Mouse (Mus musculus) midbrain, postnatal 0 days (tissue): Measurements from ENCODE around the gene Birc2. TPM values are rescaled to one million over a fixed set of nuclear protein-coding genes. Genes with fewer than 3 reads are reported as not detected.

ENCODE experiments used
- ATAC-seq: fragments of 200-750 bp; cut with Nextera tagmentation; 2 replicates; pipeline ENCODE4 v1.8.0; 2017; ENCODE audit warnings: moderate number of reproducible peaks, mild to moderate bottlenecking, moderate TSS enrichment, moderate library complexity; ENCODE audit not compliant: low FRiP score
- DNase-seq: peaks from one replicate; pipeline ENCODE4 v3.0.0-alpha.2; 2015; ENCODE audit warnings: low spot score
- H3K27ac ChIP-seq: fragments of 300-500 bp; sonication (generic); 2 replicates; pipeline ENCODE4 v1.5.1; 2014; ENCODE audit warnings: low read depth, mild to moderate bottlenecking, low read length, mixed read lengths
- H3K27me3 ChIP-seq: fragments of 300-500 bp; sonication (generic); 2 replicates; pipeline ENCODE4 v1.6.1; 2014; ENCODE audit warnings: low read length, control low read depth, mixed read lengths; ENCODE audit not compliant: insufficient read depth
- H3K36me3 ChIP-seq: fragments of 300-500 bp; sonication (generic); 2 replicates; pipeline ENCODE4 v1.6.1; 2014; ENCODE audit warnings: low read length, control low read depth, mixed read lengths; ENCODE audit not compliant: insufficient read depth
- H3K4me1 ChIP-seq: fragments of 300-500 bp; sonication (generic); 2 replicates; pipeline ENCODE4 v1.6.1; 2014; ENCODE audit warnings: mild to moderate bottlenecking, control low read depth, antibody characterized with exemption, low read length, mixed read lengths; ENCODE audit not compliant: insufficient read depth
- H3K4me2 ChIP-seq: fragments of 300-500 bp; sonication (generic); 2 replicates; pipeline ENCODE4 v1.6.1; 2014; ENCODE audit warnings: low read depth, mild to moderate bottlenecking, low read length, mixed read lengths; ENCODE audit not compliant: poor library complexity, severe bottlenecking
- H3K4me3 ChIP-seq: fragments of 300-500 bp; sonication (generic); 2 replicates; pipeline ENCODE4 v1.5.1; 2014; ENCODE audit warnings: low read depth, mild to moderate bottlenecking, low read length, moderate library complexity
- H3K9ac ChIP-seq: fragments of 300-500 bp; sonication (generic); replicated peaks from 2 replicates; pipeline ENCODE4 v1.6.1; 2014; ENCODE audit warnings: mild to moderate bottlenecking, low read length, moderate library complexity, mixed read lengths; ENCODE audit not compliant: poor library complexity, severe bottlenecking
- H3K9me3 ChIP-seq: fragments of 300-500 bp; sonication (generic); 2 replicates; pipeline ENCODE4 v1.6.1; 2016; ENCODE audit warnings: low read length, control low read depth
- CTCF ChIP-seq: IDR thresholded peaks from 2 replicates; pipeline ENCODE4 v1.5.1; 2016; ENCODE audit warnings: antibody characterized with exemption, mild to moderate bottlenecking
- WGBS: fragments of 180-500 bp; shearing (Covaris S2); extraction: QIAGEN DNeasy Blood & Tissue Kit; methylation state at CpG from one replicate; pipeline ENCODE4 v1.1.7; 2014; 5-methylcytosine and 5-hydroxymethylcytosine counted together
- polyA plus RNA-seq: library from polyadenylated mRNA; unstranded; fragments of >200 nt; fragmentation: Nextera tagmentation; extraction: Ambion mirVana; gene quantifications from 2 replicates; pipeline ENCODE4 v1.2.1, GENCODE M21; 2015
- total RNA-seq: library from RNA; depleted of rRNA; stranded (reverse); fragments of >200 nt; gene quantifications from 2 replicates; pipeline ENCODE4 v1.2.3, GENCODE M21; 2014

The Birc2 gene
- total and polyA plus RNA-seq, 2 experiments from 2014 or later, result 28.0 to 37.7 TPM

GRCm38 (mm10) chr9:7836331-7836730, 533 bp downstream of the Birc2 start:
- peak overlapping the region; percentile 57 for H3K4me2 ChIP-seq
- ATAC-seq (peak; percentile 48), DNase-seq (peak; percentile 66)
- peak overlapping the region; percentile 80 for H3K4me3 ChIP-seq
- H3K27ac ChIP-seq, result peak overlapping the region; percentile 97
- 0 out of 2 replicates have a peak, but pooled peaks have one; percentile 6 for TF ChIP-seq CTCF
- H3K27me3 ChIP-seq, result no peaks in the 10 kb centered on the region
- H3K9me3 ChIP-seq, result no peaks in the 10 kb centered on the region
- 0 out of 2 replicates have a peak, but pooled peaks cover 2% of the 10 kb centered on the region for H3K4me1 ChIP-seq
- no peaks in the 10 kb centered on the region for H3K36me3 ChIP-seq
- peak overlapping the region; percentile 82 for H3K9ac ChIP-seq
- under 1% methylated on average over 16 of the region's 16 CpGs for WGBS

- DNase-seq (no peak), ATAC-seq (no peak)
- Histone ChIP-seq H3K27me3 (no peaks in the 10 kb centered on the region), H3K27ac (no peak overlapping the region), H3K9ac (no peak overlapping the region), H3K9me3 (no peaks in the 10 kb centered on the region), H3K4me1 (0 out of 2 replicates have a peak, but pooled peaks cover 2% of the 10 kb centered on the region), H3K4me3 (no peak overlapping the region), H3K36me3 (no peaks in the 10 kb centered on the region), H3K4me2 (no peak overlapping the region)
- no peak for TF ChIP-seq CTCF
- WGBS, result 88% methylated on average over 1 of the region's 1 CpGs
Measured at GRCm38 (mm10) chr9:7835302-7835701, 1.6 kb downstream of the Birc2 start.

GRCm38 (mm10) chr9:7833421-7833820, 3.4 kb downstream of the Birc2 start:
- no peaks in the 10 kb centered on the region for H3K9me3 ChIP-seq
- no peak overlapping the region for H3K4me3 ChIP-seq
- WGBS, result 88% methylated on average over 6 of the region's 6 CpGs
- TF ChIP-seq CTCF, result no peak; the same call in 1 of the 2 replicates
- H3K9ac ChIP-seq, result no peak overlapping the region
- no peak for DNase-seq
- H3K36me3 ChIP-seq, result no peaks in the 10 kb centered on the region
- H3K4me2 ChIP-seq, result no peak overlapping the region
- H3K4me1 ChIP-seq, result 0 out of 2 replicates have a peak, but pooled peaks cover 2% of the 10 kb centered on the region
- ATAC-seq, result no peak
- no peak overlapping the region for H3K27ac ChIP-seq
- H3K27me3 ChIP-seq, result no peaks in the 10 kb centered on the region

- no peaks in the 10 kb centered on the region for H3K9me3 ChIP-seq
- H3K36me3 ChIP-seq, result no peaks in the 10 kb centered on the region
- ATAC-seq (no peak), DNase-seq (no peak)
- H3K4me3 ChIP-seq, result no peak overlapping the region
- H3K4me1 ChIP-seq, result no peaks in the 10 kb centered on the region
- no peak overlapping the region for H3K27ac ChIP-seq
- no peak overlapping the region for H3K4me2 ChIP-seq
- WGBS, result 78% methylated on average over 9 of the region's 9 CpGs
- H3K9ac ChIP-seq, result no peak overlapping the region
- TF ChIP-seq CTCF, result no peak
- H3K27me3 ChIP-seq, result no peaks in the 10 kb centered on the region
Measured at GRCm38 (mm10) chr9:7829531-7830528, 7.0 kb downstream of the Birc2 start.

GRCm38 (mm10) chr9:7828706-7829105, 8.2 kb downstream of the Birc2 start:
- no peak overlapping the region for H3K4me3 ChIP-seq
- ATAC-seq (no peak), DNase-seq (no peak)
- TF ChIP-seq CTCF, result no peak
- H3K27ac ChIP-seq, result no peak overlapping the region
- WGBS, result 93% methylated on average over 4 of the region's 4 CpGs
- no peaks in the 10 kb centered on the region for H3K36me3 ChIP-seq
- no peaks in the 10 kb centered on the region for H3K9me3 ChIP-seq
- H3K4me2 ChIP-seq, result no peak overlapping the region
- no peaks in the 10 kb centered on the region for H3K27me3 ChIP-seq
- no peaks in the 10 kb centered on the region for H3K4me1 ChIP-seq
- H3K9ac ChIP-seq, result no peak overlapping the region

GRCm38 (mm10) chr9:7824916-7825315, 11.9 kb downstream of the Birc2 start:
- Histone ChIP-seq H3K9me3 (no peaks in the 10 kb centered on the region), H3K4me1 (no peaks in the 10 kb centered on the region), H3K4me2 (no peak overlapping the region), H3K27ac (no peak overlapping the region), H3K9ac (no peak overlapping the region), H3K27me3 (no peaks in the 10 kb centered on the region), H3K4me3 (no peak overlapping the region), H3K36me3 (peaks cover 10% of the 10 kb centered on the region)
- DNase-seq, result no peak
- 95% methylated on average over 5 of the region's 5 CpGs for WGBS
- TF ChIP-seq CTCF, result no peak
- ATAC-seq, result no peak
